Mouse (Mus musculus): Measurements from ENCODE around the gene Ephb2.

The Ephb2 gene

GRCm38 (mm10) chr4:136835621-136836386, at the start of gene Ephb2:
Ephb2 (minus strand) TSS chr4:136835988.
- peak; percentile 69 to 70 for DNase-seq (ENCODE audit: low spot score in 2 of 2)

- DNase-seq (ENCODE audit: low spot score in 2 of 2), result no peak
These were observed 42.8 kb upstream of the Ephb2 start for GRCm38 (mm10) chr4:136878601-136879000.

- DNase-seq (ENCODE audit: low spot score in 2 of 2), result no peak
These were observed 42.4 kb upstream of the Ephb2 start for GRCm38 (mm10) chr4:136878171-136878570.

- peak; percentile 41 to 49 for DNase-seq (ENCODE audit: low spot score in 2 of 2)
These were observed 41.2 kb upstream of the Ephb2 start for GRCm38 (mm10) chr4:136876971-136877370.

GRCm38 (mm10) chr4:136875012-136875411, 39.2 kb upstream of the Ephb2 start:
- no peak for DNase-seq (ENCODE audit: low spot score in 2 of 2)

GRCm38 (mm10) chr4:136868371-136868770, 32.6 kb upstream of the Ephb2 start:
- no peak for DNase-seq (ENCODE audit: low spot score in 2 of 2)

GRCm38 (mm10) chr4:136867690-136868345, 32.0 kb upstream of the Ephb2 start:
- no peak for DNase-seq (ENCODE audit: low spot score in 2 of 2)

- no peak for DNase-seq (ENCODE audit: low spot score in 2 of 2)
These were observed 29.7 kb upstream of the Ephb2 start for GRCm38 (mm10) chr4:136865531-136865930.

- DNase-seq (ENCODE audit: low spot score in 2 of 2), result no peak
These were observed 29.1 kb upstream of the Ephb2 start for GRCm38 (mm10) chr4:136864751-136865470.

GRCm38 (mm10) chr4:136863517-136863916, 27.7 kb upstream of the Ephb2 start:
- DNase-seq (ENCODE audit: low spot score in 2 of 2), result no peak

GRCm38 (mm10) chr4:136862411-136862810, 26.6 kb upstream of the Ephb2 start:
- DNase-seq (ENCODE audit: low spot score in 2 of 2), result no peak

- no peak for DNase-seq (ENCODE audit: low spot score in 2 of 2)
These were observed 26.0 kb upstream of the Ephb2 start for GRCm38 (mm10) chr4:136861806-136862205.

GRCm38 (mm10) chr4:136860022-136860421, 24.2 kb upstream of the Ephb2 start:
- no peak for DNase-seq (ENCODE audit: low spot score in 2 of 2)

GRCm38 (mm10) chr4:136855081-136855480, 19.3 kb upstream of the Ephb2 start:
- DNase-seq (ENCODE audit: low spot score in 2 of 2), result no peak

GRCm38 (mm10) chr4:136852989-136853388, 17.2 kb upstream of the Ephb2 start:
- no peak for DNase-seq (ENCODE audit: low spot score in 2 of 2)

GRCm38 (mm10) chr4:136852119-136852518, 16.3 kb upstream of the Ephb2 start:
- DNase-seq (ENCODE audit: low spot score in 2 of 2), result no peak

GRCm38 (mm10) chr4:136848565-136848964, 12.8 kb upstream of the Ephb2 start:
- no peak for DNase-seq (ENCODE audit: low spot score in 2 of 2)

- DNase-seq (ENCODE audit: low spot score in 2 of 2), result no peak
These were observed 11.4 kb upstream of the Ephb2 start for GRCm38 (mm10) chr4:136847166-136847565.

GRCm38 (mm10) chr4:136842802-136843201, 7.0 kb upstream of the Ephb2 start:
- DNase-seq (ENCODE audit: low spot score in 2 of 2), result no peak

GRCm38 (mm10) chr4:136842033-136842432, 6.2 kb upstream of the Ephb2 start:
- DNase-seq (ENCODE audit: low spot score in 2 of 2), result no peak

- peak; percentile 75 to 79 for DNase-seq (ENCODE audit: low spot score in 2 of 2)
These were observed 5.3 kb upstream of the Ephb2 start for GRCm38 (mm10) chr4:136841056-136841455.

GRCm38 (mm10) chr4:136838462-136838861, 2.7 kb upstream of the Ephb2 start:
- no peak for DNase-seq (ENCODE audit: low spot score in 2 of 2)

- DNase-seq (ENCODE audit: low spot score in 2 of 2), result no peak
These were observed 2.2 kb upstream of the Ephb2 start for GRCm38 (mm10) chr4:136838026-136838425.
